Mouse (Mus musculus) forebrain, embryonic 11.5 days (tissue): Measurements from ENCODE around the gene Sf3b3. TPM values are rescaled to one million over a fixed set of nuclear protein-coding genes. Genes with fewer than 3 reads are reported as not detected.
"Not testable (repeated sequence)": the region's sequence is repeated elsewhere in the genome, so short reads cannot be mapped to it uniquely, and the experiment has no call there.

ENCODE experiments used
- ATAC-seq: fragments of 200-750 bp; cut with Nextera tagmentation; replicated peaks from 2 replicates; pipeline ENCODE4 v1.8.0; 2017; ENCODE audit warnings: moderate TSS enrichment; ENCODE audit not compliant: low FRiP score
- DNase-seq: peaks from one replicate; pipeline ENCODE4 v3.0.0-alpha.2; 2017; ENCODE audit warnings: low spot score
- H3K27ac ChIP-seq: fragments of 300-500 bp; sonication (generic); 2 replicates; pipeline ENCODE4 v1.5.1; 2014; ENCODE audit warnings: low read depth, low read length
- H3K27me3 ChIP-seq: fragments of 300-500 bp; sonication (generic); 2 replicates; pipeline ENCODE4 v1.6.1; 2014; ENCODE audit warnings: mild to moderate bottlenecking, low read length, mixed read lengths; ENCODE audit not compliant: control insufficient read depth, insufficient read depth
- H3K36me3 ChIP-seq: fragments of 300-500 bp; sonication (generic); 2 replicates; pipeline ENCODE4 v1.6.1; 2014; ENCODE audit warnings: mild to moderate bottlenecking, low read length, moderate library complexity, mixed read lengths; ENCODE audit not compliant: control insufficient read depth, insufficient read depth
- H3K4me1 ChIP-seq: fragments of 300-500 bp; sonication (generic); replicated peaks from 2 replicates; pipeline ENCODE4 v1.6.1; 2014; ENCODE audit warnings: low read length, mixed read lengths; ENCODE audit not compliant: control insufficient read depth, insufficient read depth
- H3K4me2 ChIP-seq: fragments of 300-500 bp; sonication (generic); 2 replicates; pipeline ENCODE4 v1.6.1; 2014; ENCODE audit warnings: low read depth, mild to moderate bottlenecking, low read length, moderate library complexity, mixed read lengths; ENCODE audit not compliant: severe bottlenecking
- H3K4me3 ChIP-seq: fragments of 300-500 bp; sonication (generic); 2 replicates; pipeline ENCODE4 v1.5.1; 2014; ENCODE audit warnings: low read depth, low read length
- H3K9ac ChIP-seq: fragments of 300-500 bp; sonication (generic); 2 replicates; pipeline ENCODE4 v1.6.1; 2014; ENCODE audit warnings: low read length
- H3K9me3 ChIP-seq: fragments of 300-500 bp; sonication (generic); 2 replicates; pipeline ENCODE4 v1.6.1; 2016; ENCODE audit warnings: low read length, mixed read lengths; ENCODE audit not compliant: control insufficient read depth
- WGBS: fragments of 180-500 bp; shearing (Covaris S2); extraction: QIAGEN DNeasy Blood & Tissue Kit; methylation state at CpG from one replicate; pipeline ENCODE4 v1.1.7; 2014; 5-methylcytosine and 5-hydroxymethylcytosine counted together
- polyA plus RNA-seq: library from polyadenylated mRNA; unstranded; fragments of >200 nt; fragmentation: Nextera tagmentation; extraction: Ambion mirVana; gene quantifications from 2 replicates; pipeline ENCODE4 v1.2.1, GENCODE M21; 2014

Sf3b3 gene
- polyA plus RNA-seq, 1 experiment from 2014 or later = 231 TPM

DNA sequence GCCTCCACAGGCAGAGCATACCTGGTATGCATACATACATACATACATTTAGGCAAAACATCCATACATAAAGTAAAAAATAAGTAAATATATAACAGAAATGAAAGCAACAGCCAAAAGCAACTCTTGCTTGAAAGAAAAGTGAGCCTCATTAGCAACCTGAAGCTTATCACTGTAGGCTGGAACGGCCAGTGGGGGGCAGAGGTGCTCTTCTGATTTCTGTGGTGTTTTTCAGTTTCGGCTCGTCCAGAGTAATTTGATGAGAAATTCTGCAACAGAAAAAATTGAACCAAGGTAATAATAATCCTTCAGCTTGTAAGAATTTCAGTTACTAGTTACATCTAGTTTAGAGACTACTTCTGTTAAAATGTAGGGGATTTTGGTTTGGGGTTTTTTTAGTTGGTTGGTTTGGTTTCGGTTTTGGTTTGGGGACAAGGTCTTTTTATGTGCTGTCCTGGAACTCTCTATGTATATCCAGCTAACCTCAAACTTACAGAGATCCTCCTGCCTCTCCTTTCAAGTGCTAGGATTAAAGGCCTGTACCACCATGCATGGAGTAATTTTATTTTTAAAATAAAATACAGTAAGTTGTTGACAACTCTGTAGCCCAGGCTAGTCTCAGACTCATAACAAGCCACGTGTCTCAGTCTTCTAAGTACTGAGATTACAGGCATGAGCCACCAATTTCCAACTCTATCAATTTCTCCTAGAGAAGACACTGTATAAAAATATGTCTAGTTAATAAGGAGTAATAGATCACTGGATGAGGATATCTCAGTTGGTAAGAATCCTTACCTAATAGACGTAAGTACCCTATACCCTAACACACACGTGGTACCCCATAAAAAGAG is 13.3 kb upstream of the Sf3b3 start:
- 91% methylated on average over 7 of the region's 7 CpGs for WGBS
- no peaks in the 10 kb centered on the region; the same call in 1 of the 2 replicates for H3K36me3 ChIP-seq
- H3K4me3 ChIP-seq = no peak overlapping the region
- no peaks in the 10 kb centered on the region for H3K27me3 ChIP-seq
- H3K27ac ChIP-seq = no peak overlapping the region
- H3K4me1 ChIP-seq = no peaks in the 10 kb centered on the region
- ATAC-seq (no peak), DNase-seq (no peak)
- no peak overlapping the region for H3K4me2 ChIP-seq
- H3K9ac ChIP-seq = no peak overlapping the region
- H3K9me3 ChIP-seq = no peaks in the 10 kb centered on the region

DNA sequence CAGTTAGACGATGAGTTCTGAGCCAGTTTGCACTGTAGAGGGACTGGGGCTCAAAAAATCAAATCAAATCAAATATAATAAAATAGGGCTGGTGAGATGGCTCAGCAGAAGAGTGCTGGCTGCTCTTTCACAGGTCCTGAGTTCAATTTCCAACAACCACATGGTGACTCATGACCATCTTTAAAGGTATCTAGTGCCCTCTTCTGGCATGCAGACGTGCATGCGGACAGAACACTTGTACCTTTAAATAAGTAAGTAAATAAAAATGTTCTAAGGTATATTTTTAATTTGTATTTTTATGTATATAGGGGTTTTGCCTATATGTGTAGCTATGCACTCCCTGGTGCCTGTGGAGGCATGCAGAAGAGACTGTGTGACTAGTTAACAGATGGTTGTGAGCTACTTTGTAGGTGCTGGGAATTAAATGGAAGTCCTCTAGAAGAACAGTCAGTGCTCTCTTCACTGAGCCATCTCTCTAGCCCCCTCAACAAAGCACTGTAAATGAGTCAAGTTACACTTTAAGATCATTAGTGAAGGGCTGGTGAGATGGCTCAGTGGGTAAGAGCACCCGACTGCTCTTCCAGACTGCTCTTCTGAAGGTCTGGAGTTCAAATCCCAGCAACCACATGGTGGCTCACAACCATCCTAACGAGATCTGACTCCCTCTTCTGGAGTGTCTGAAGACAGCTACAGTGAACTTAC is 10.3 kb upstream of the Sf3b3 start:
- H3K4me2 ChIP-seq = no peak overlapping the region
- H3K9me3 ChIP-seq = no peaks in the 10 kb centered on the region
- H3K27ac ChIP-seq = no peak overlapping the region
- H3K9ac ChIP-seq = no peak overlapping the region
- no peaks in the 10 kb centered on the region for H3K4me1 ChIP-seq
- H3K36me3 ChIP-seq = peaks cover 11% of the 10 kb centered on the region; the same call in 1 of the 2 replicates
- no peaks in the 10 kb centered on the region for H3K27me3 ChIP-seq
- H3K4me3 ChIP-seq = no peak overlapping the region
- DNase-seq (no peak), ATAC-seq (no peak)
- 93% methylated on average over 4 of the region's 5 CpGs for WGBS

DNA sequence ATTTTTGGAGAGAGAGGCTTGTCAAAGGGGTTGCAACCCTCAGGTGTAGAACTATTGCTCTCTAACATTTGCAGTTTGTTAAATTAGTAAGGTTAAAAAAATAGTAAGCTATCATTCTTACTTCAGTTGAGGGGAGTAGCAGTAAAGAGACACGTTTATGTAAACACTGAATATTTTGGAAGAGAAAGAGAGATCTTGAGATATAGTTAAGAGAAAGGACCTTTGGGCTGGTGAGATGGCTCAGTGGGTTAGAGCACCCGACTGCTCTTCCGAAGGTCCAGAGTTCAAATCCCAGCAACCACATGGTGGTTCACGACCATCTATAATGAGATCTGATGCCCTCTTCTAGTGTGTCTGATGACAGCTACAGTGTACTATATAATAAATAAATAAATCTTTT is 9.5 kb upstream of the Sf3b3 start:
- not testable (repeated sequence) for H3K27me3 ChIP-seq, H3K4me3 ChIP-seq, H3K4me2 ChIP-seq, ATAC-seq, DNase-seq, H3K4me1 ChIP-seq, H3K27ac ChIP-seq, H3K9ac ChIP-seq, H3K9me3 ChIP-seq
- peaks cover 14% of the 10 kb centered on the region; the same call in 1 of the 2 replicates for H3K36me3 ChIP-seq
- over 99% methylated on average over 3 of the region's 4 CpGs for WGBS

DNA sequence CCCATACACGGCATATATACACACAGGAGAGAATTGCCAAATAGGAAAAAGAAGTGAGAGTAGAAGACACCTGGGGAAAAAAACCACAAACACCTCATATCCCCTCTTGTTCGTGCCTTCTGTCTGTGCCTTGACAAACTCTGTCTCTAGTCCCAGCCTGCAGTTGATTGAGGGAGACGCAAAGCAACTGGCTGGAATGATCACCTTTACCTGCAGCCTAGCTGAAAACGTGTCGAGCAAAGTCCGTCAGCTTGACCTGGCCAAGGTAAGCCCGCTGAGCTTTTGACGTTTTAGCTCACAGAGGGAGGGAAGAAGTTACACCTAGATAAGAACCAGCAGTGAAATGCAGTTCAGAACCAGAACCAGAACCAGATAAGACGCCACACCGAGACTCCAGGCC is 4.6 kb upstream of the Sf3b3 start:
- no peak for DNase-seq
- Histone ChIP-seq H3K4me3 (no peak overlapping the region), H3K27me3 (no peaks in the 10 kb centered on the region), H3K9ac (no peak overlapping the region), H3K9me3 (no peaks in the 10 kb centered on the region), H3K36me3 (peaks cover 14% of the 10 kb centered on the region; the same call in 1 of the 2 replicates), H3K4me1 (peaks cover 3% of the 10 kb centered on the region; the same call in 1 of the 2 replicates), H3K4me2 (no peak overlapping the region), H3K27ac (no peak overlapping the region)
- ATAC-seq = no peak
- WGBS = 92% methylated on average over 10 of the region's 10 CpGs

DNA sequence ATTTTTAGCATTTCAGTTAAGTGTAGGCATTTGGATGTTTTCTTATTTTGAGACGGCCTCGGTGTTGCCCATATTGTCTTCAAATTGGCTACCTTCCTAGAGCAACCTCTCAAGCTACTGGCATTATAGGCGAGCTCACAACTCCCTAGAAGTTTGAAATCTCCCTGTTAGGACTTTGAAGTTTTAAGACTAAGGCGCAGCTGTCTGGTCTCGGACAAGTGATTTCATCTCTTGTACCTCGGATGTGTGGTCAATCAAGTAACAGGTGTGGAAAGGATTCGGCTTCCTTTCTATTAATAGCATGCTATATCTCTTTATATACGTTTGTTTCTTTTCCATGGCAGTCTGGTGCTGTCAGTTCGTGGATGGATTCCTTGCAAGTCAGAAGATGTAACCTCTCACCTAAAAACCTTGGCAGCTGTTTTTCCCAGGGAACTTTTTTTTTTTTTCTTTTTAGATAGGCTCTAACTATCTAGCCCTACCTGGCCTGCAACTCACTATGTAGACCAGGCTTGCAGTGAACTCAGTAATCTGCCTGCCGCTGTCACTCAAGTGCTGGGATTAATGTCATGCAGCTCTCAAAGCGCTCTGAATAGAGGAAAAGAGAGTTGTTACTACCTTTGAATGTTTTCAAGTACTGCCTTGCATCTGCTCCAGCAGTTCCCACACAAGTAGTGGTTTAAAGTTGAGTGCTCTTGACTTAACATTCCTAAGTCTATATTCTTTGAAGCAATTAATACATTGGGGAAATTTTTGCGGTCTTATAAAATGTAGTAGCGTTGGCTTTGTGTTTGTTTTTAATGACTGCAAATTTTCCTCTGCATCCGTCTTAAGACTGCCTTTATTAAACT is 1.3 kb upstream of the Sf3b3 start:
- peak overlapping the region; percentile 83 for H3K9ac ChIP-seq
- H3K4me2 ChIP-seq = peak overlapping the region; percentile 78
- peaks cover 14% of the 10 kb centered on the region for H3K36me3 ChIP-seq
- ATAC-seq = no peak
- 66% methylated on average over 14 of the region's 14 CpGs for WGBS
- H3K4me1 ChIP-seq = peaks cover 9% of the 10 kb centered on the region; the same call in 1 of the 2 replicates
- H3K4me3 ChIP-seq = peak overlapping the region; percentile 77
- no peaks in the 10 kb centered on the region for H3K9me3 ChIP-seq
- no peak for DNase-seq
- H3K27ac ChIP-seq = no peak overlapping the region
- H3K27me3 ChIP-seq = no peaks in the 10 kb centered on the region

DNA sequence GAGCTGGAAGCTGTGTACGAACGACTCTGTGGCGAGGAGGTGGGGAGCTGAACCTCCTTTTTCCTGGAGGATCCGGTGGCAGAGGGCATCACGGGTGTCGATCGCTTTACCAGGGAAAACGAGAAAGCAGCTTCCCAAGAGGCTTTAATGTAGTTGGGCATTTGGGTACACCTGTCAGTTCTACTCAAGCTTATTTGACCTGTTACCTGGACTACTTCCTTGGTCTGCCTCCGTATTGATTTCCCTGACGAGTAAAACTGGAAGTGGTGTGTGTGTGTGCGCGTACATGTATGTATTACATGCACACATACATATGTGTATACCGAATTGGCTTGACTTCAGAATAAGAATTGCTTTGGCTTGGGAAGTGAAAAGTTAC is 573 bp upstream of the Sf3b3 start:
- H3K27ac ChIP-seq = peak overlapping the region; percentile 85; the same call in 1 of the 2 replicates
- no peaks in the 10 kb centered on the region for H3K9me3 ChIP-seq
- peak; percentile 49; the same call in 1 of the 2 replicates for ATAC-seq
- H3K9ac ChIP-seq = peak overlapping the region; percentile 83
- no peaks in the 10 kb centered on the region for H3K27me3 ChIP-seq
- DNase-seq = no peak
- peaks cover 15% of the 10 kb centered on the region for H3K36me3 ChIP-seq
- H3K4me1 ChIP-seq = peaks cover 9% of the 10 kb centered on the region; the same call in 1 of the 2 replicates
- 2% methylated on average over 13 of the region's 13 CpGs for WGBS
- peak overlapping the region; percentile 77 for H3K4me3 ChIP-seq
- peak overlapping the region; percentile 78 for H3K4me2 ChIP-seq

DNA sequence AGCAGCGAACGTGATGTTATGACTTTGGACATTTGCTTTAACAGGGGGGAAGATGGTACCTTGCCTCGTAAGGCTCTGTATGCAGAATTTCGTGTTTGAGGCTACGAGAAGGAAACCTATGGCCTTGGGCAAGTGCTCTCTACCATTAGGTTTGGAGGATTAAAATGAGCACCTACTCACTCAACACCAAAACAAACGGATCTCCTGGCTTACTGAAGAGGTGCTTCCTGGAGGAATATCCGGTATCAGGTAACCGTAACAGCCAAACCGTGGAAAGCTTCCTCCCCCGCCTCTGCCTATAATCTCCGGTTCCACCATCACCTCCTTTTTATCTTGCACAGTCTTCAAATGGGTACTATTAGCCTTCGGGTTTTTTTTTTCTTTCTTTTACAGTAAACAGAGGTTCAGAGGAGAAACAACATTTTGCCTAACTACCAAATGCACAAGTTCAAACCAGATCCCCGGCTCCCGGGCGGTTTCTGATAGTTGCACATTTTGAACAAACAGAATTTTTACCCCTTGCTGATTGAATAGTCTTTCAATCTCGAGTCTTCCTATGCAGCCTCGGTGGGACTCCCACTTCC is 674 bp downstream of the Sf3b3 start:
- WGBS = 13% methylated on average over 17 of the region's 17 CpGs
- Histone ChIP-seq H3K9me3 (no peaks in the 10 kb centered on the region), H3K36me3 (peaks cover 13% of the 10 kb centered on the region), H3K27ac (peak overlapping the region; percentile 85), H3K4me2 (peak overlapping the region; percentile 78), H3K27me3 (no peaks in the 10 kb centered on the region), H3K4me1 (peaks cover 9% of the 10 kb centered on the region; the same call in 1 of the 2 replicates), H3K4me3 (peak overlapping the region; percentile 77), H3K9ac (peak overlapping the region; percentile 96)
- ATAC-seq (no peak), DNase-seq (no peak)

DNA sequence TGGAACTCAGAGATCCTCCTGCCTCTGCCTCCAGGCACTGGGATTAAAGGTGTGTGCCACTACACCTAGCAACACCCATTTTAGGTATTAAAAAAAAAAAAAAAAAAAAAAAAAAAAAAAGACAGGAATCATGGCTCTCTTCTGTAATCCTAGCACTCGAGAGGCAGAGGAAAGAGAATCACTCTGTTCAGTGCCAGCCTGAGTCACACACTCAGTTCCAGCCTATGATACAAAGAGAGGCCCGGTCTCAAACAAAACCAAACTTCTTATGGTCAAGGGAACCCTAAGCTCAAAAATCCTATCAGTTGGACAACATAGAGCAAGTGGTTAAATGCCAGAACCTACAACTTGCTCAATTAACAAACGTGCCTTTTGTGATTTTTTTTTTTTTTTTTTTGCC is 1.6 kb downstream of the Sf3b3 start:
- H3K4me1 ChIP-seq = peaks cover 9% of the 10 kb centered on the region; the same call in 1 of the 2 replicates
- WGBS = 85% methylated on average over 3 of the region's 3 CpGs
- H3K27ac ChIP-seq = no peak overlapping the region
- H3K4me2 ChIP-seq = peak overlapping the region; percentile 78; the same call in 1 of the 2 replicates
- peaks cover 16% of the 10 kb centered on the region for H3K36me3 ChIP-seq
- no peaks in the 10 kb centered on the region for H3K27me3 ChIP-seq
- DNase-seq (no peak), ATAC-seq (no peak)
- H3K4me3 ChIP-seq = peak overlapping the region; percentile 77; the same call in 1 of the 2 replicates
- no peaks in the 10 kb centered on the region for H3K9me3 ChIP-seq
- no peak overlapping the region for H3K9ac ChIP-seq
